ENCODE assay signal across 9 mouse cellular contexts in the genomic region with DNA sequence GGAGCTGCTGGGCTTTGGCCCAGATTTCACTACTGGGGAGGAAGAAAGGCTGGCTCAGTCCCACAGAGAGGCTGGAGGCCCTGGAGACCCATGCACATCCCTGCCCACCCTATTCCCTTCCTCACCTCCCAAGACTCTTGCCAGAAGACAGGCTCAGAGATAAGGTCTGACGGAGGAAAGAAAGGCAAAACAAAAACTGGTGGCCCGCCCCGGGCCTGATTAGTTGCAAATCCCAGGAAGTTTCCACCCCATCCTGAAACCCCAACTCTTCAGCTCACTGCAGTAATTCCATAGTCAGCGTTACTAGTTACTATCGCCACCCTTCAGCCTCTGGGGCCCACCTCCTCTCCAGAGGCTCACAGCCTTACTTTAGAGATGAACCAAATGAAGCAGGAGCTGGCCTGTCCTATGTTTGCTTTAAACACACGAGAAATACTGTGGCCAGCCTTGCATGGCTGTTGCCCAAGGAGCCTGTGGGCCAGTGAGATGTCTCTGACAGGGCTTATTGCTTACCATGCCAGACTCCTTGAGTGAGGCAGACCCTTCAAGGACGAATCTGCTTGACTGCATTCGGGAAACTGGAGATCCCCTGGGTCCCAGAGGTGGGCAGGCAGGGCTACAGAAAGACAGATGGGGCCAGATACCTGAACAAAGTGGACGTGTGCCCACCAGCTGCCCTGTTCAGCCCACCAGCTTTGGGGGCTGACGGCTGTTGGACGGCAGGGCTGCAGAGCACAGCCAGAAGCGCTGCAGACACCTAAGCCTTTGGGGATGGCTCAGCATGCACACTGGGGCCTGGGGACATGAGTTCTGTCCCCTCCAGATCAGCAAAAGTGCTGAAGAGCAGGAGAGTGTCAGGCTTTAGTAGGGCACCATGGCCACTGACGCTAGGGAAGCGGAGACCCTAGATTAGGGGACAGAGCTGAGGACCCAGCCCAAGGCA. TPM values are rescaled to one million over a fixed set of nuclear protein-coding genes. Genes with fewer than 3 reads are reported as not detected.
DNase-seq lines count a peak whose midpoint lies in the region; ATAC-seq and TF ChIP-seq lines count a peak whose summit lies in the region.
"Had no signal": no experiment of that assay in that cellular context is flagged by ENCODE, and none has a peak within 500 bp of the region (broad histone marks: within the 10 kb centered on the region; RNA-seq: fewer than 3 reads in every experiment).

No protein-coding gene starts in this region.

- TF ChIP-seq CTCF in E14TG2a.4 (conservative IDR thresholded peaks at IDR 0.05; ENCODE audit: low read length): no peak

- no peak overlapping the region for H3K9ac ChIP-seq in heart, embryonic 15.5 days

- no peak for ATAC-seq in heart, embryonic 15.5 days (replicated peaks; ENCODE audit: insufficient number of reproducible peaks, insufficient read depth, low FRiP score, low read depth)
- ATAC-seq: Patski had no signal

- peaks cover 95% of the 10 kb centered on the region for H3K27me3 ChIP-seq in E14TG2a.4 (ENCODE audit: insufficient read depth, low read length)
- H3K27me3 ChIP-seq in heart, embryonic 15.5 days: no peaks in the 10 kb centered on the region
- H3K27me3 ChIP-seq: Patski had no signal

- H3K36me3 ChIP-seq in E14TG2a.4 (ENCODE audit: insufficient read depth, low read length): no peaks in the 10 kb centered on the region
- no peaks in the 10 kb centered on the region for H3K36me3 ChIP-seq in heart, embryonic 15.5 days

- peak overlapping the region; percentile 39 for H3K27ac ChIP-seq in heart, embryonic 15.5 days

- no peaks in the 10 kb centered on the region for H3K9me3 ChIP-seq in E14TG2a.4 (ENCODE audit: low read length)
- no peaks in the 10 kb centered on the region for H3K9me3 ChIP-seq in heart, embryonic 15.5 days (replicated peaks)

- H3K4me2 ChIP-seq in heart, embryonic 15.5 days: no peak overlapping the region

- WGBS in heart, embryonic 15.5 days: 56% methylated on average over 14 of the region's 14 CpGs

- peak; percentile 57 for DNase-seq in MN1 (ENCODE audit: low spot score)
- DNase-seq in lung, postnatal 25 days (ENCODE audit: low spot score): peak; percentile 59
- no peak for DNase-seq in cerebellum, adult 9-10 months
- DNase-seq in left cerebral cortex, postnatal 4 days: no peak
- DNase-seq in adrenal gland, adult 18-20 months (ENCODE audit: low spot score in 2 of 2): no peak
- DNase-seq: thymus, postnatal 14 days had no signal

- intact Hi-C loops in left cerebral cortex, postnatal 4 days (cut with DNase I): loop anchor here (5.0 kb wide), 1 partner anchor 39 kb away; no protein-coding TSS in a partner anchor

- peak overlapping the region; percentile 64 for H3K4me3 ChIP-seq in E14TG2a.4 (replicated peaks; ENCODE audit: low read length)
- H3K4me3 ChIP-seq in heart, embryonic 15.5 days: no peak overlapping the region

- H3K4me1 ChIP-seq in E14TG2a.4 (replicated peaks; ENCODE audit: low read depth, low read length): peaks cover 34% of the 10 kb centered on the region
- H3K4me1 ChIP-seq in heart, embryonic 15.5 days (replicated peaks): peaks cover 39% of the 10 kb centered on the region

RNA-seq across cellular contexts. Expression of a gene that starts 30.3 kb away (rescaled TPM):
- polyA plus RNA-seq in heart, embryonic 15.5 days (2015; fragmentation: Nextera tagmentation; extraction: Ambion mirVana): 29.5 and 37.6 TPM in 2 replicates
- 10 to 100 TPM; 15.2 to 17.6 TPM for total RNA-seq in left cerebral cortex, postnatal 4 days (2021)
- 10 to 100 TPM; 25.7 to 28.9 TPM for total RNA-seq in adrenal gland, adult 18-20 months (2021)

RNA-seq across cellular contexts. Expression of a gene that starts 30.6 kb away (rescaled TPM):
- 107 and 117 TPM in 2 replicates for polyA plus RNA-seq in heart, embryonic 15.5 days (2015; fragmentation: Nextera tagmentation; extraction: Ambion mirVana)
- 10 to 100 TPM; 14.9 to 15.3 TPM for total RNA-seq in left cerebral cortex, postnatal 4 days (2021)
- total RNA-seq in adrenal gland, adult 18-20 months (2021): 1 to 10 TPM; 2.9 to 3.1 TPM

RNA-seq across cellular contexts. Expression of a gene that starts 32.9 kb away (rescaled TPM):
- polyA plus RNA-seq in heart, embryonic 15.5 days (2015; fragmentation: Nextera tagmentation; extraction: Ambion mirVana): 4.0 and 9.1 TPM in 2 replicates
- total RNA-seq in left cerebral cortex, postnatal 4 days (2021): 10 to 100 TPM; 59.3 to 59.7 TPM
- total RNA-seq in adrenal gland, adult 18-20 months (2021): 1 to 10 TPM; 3.1 to 6.1 TPM

RNA-seq across cellular contexts. Expression of a gene that starts 36.2 kb away (rescaled TPM):
- polyA plus RNA-seq in heart, embryonic 15.5 days (2015; fragmentation: Nextera tagmentation; extraction: Ambion mirVana): 99.3 and 113 TPM in 2 replicates
- 10 to 100 TPM; 36.1 to 39.2 TPM for total RNA-seq in left cerebral cortex, postnatal 4 days (2021)
- 10 to 100 TPM; 37.9 to 50.8 TPM for total RNA-seq in adrenal gland, adult 18-20 months (2021)

RNA-seq across cellular contexts. Expression of a gene that starts 58.8 kb away (rescaled TPM):
- 0.74 and 1.0 TPM in 2 replicates for polyA plus RNA-seq in heart, embryonic 15.5 days (2015; fragmentation: Nextera tagmentation; extraction: Ambion mirVana)
- total RNA-seq in left cerebral cortex, postnatal 4 days (2021): under 1 TPM; 0.20 to 0.86 TPM
- under 1 TPM; 0.17 to 0.22 TPM for total RNA-seq in adrenal gland, adult 18-20 months (2021)

Comparison
In these comparisons a context has a peak if more than half of its experiments do, and no peak if none do; other contexts are left out.
1. DNase-seq: peak in MN1 (single experiment) and lung, postnatal 25 days (single experiment); none in cerebellum, adult 9-10 months (single experiment), left cerebral cortex, postnatal 4 days (single experiment) and adrenal gland, adult 18-20 months (0 of 2).
2. RNA of a gene that starts 32.9 kb away (total RNA-seq): 59.3 to 59.7 TPM in left cerebral cortex, postnatal 4 days; 3.1 to 6.1 TPM in adrenal gland, adult 18-20 months; every median in the first group is over 4 times any median in the second.